Comparison of ENCODE assay signal across 7 mouse cellular contexts in genomic region chr7:118995671-118996070, GRCm38 (mm10). TPM values are rescaled to one million over a fixed set of nuclear protein-coding genes. Genes with fewer than 3 reads are reported as not detected.
A peak's percentile ranks its signal among the peaks of the same experiment; 100 is the strongest.
DNase-seq lines count a peak whose midpoint lies in the region; ATAC-seq and TF ChIP-seq lines count a peak whose summit lies in the region.

No protein-coding gene starts in this region.

- H3K36me3 ChIP-seq in embryonic facial prominence, embryonic 13.5 days = no peaks in the 10 kb centered on the region
- H3K36me3 ChIP-seq in hindbrain, postnatal 0 days (ENCODE audit: insufficient read depth, low read length) = no peaks in the 10 kb centered on the region
- no peaks in the 10 kb centered on the region for H3K36me3 ChIP-seq in neural tube, embryonic 13.5 days

- peaks cover 37% of the 10 kb centered on the region for H3K4me1 ChIP-seq in embryonic facial prominence, embryonic 13.5 days
- H3K4me1 ChIP-seq in hindbrain, postnatal 0 days (ENCODE audit: insufficient read depth, low read length) = peaks cover 27% of the 10 kb centered on the region
- H3K4me1 ChIP-seq in neural tube, embryonic 13.5 days (replicated peaks) = peaks cover 52% of the 10 kb centered on the region

- 7% methylated on average over 14 of the region's 14 CpGs for WGBS in embryonic facial prominence, embryonic 13.5 days
- WGBS in hindbrain, postnatal 0 days = 8% methylated on average over 14 of the region's 14 CpGs
- 13% methylated on average over 14 of the region's 14 CpGs for WGBS in neural tube, embryonic 13.5 days

- H3K9ac ChIP-seq in embryonic facial prominence, embryonic 13.5 days = peak overlapping the region; percentile 85
- H3K9ac ChIP-seq in hindbrain, postnatal 0 days (replicated peaks; ENCODE audit: low read length) = peak overlapping the region; percentile 61; the same call in 1 of the 2 replicates
- H3K9ac ChIP-seq in neural tube, embryonic 13.5 days = peak overlapping the region; percentile 77

- TF ChIP-seq CTCF in layer of hippocampus, adult 2 months (conservative IDR thresholded peaks at IDR 0.05) = no peak
- no peak for TF ChIP-seq CTCF in hindbrain, postnatal 0 days (IDR thresholded peaks at IDR 0.05; ENCODE audit: low read depth)

- H3K27me3 ChIP-seq in embryonic facial prominence, embryonic 13.5 days = peaks cover 3% of the 10 kb centered on the region; the same call in 1 of the 2 replicates
- H3K27me3 ChIP-seq in hindbrain, postnatal 0 days (ENCODE audit: insufficient read depth, low read length) = no peaks in the 10 kb centered on the region
- H3K27me3 ChIP-seq in neural tube, embryonic 13.5 days = peaks cover 4% of the 10 kb centered on the region; the same call in 1 of the 2 replicates

- intact Hi-C loops in gastrocnemius, postnatal 14 days (cut with DNase I; ENCODE audit: low total_unique reads) = loop anchor here (2.0 to 10.0 kb wide), 2 partner anchors 141 to 233 kb away; partner anchors contain the start of genes Iqck and Knop1

- H3K4me3 ChIP-seq in layer of hippocampus, adult 2 months = peak overlapping the region; percentile 64
- peak overlapping the region; percentile 70 for H3K4me3 ChIP-seq in embryonic facial prominence, embryonic 13.5 days
- peak overlapping the region; percentile 62 for H3K4me3 ChIP-seq in hindbrain, postnatal 0 days (ENCODE audit: low read length)
- H3K4me3 ChIP-seq in neural tube, embryonic 13.5 days = peak overlapping the region; percentile 61

- DNase-seq in layer of hippocampus, adult 2 months (ENCODE audit: low spot score in 2 of 2) = no peak
- no peak for DNase-seq in layer of hippocampus, adult 8-10 months (ENCODE audit: low spot score in 2 of 2)
- DNase-seq in hindbrain, postnatal 0 days (ENCODE audit: low spot score) = no peak
- DNase-seq in frontal cortex, postnatal 14 days (ENCODE audit: low spot score in 2 of 2) = no peak
- no peak for DNase-seq in gastrocnemius, postnatal 14 days

- ATAC-seq in embryonic facial prominence, embryonic 13.5 days (ENCODE audit: insufficient number of reproducible peaks, insufficient read depth, low FRiP score, low TSS enrichment, low read depth) = 0 out of 2 replicates have a peak, but pooled peaks have one; percentile 40
- ATAC-seq in hindbrain, postnatal 0 days = 0 out of 2 replicates have a peak, but pooled peaks have one; percentile 2
- peak; percentile 20 for ATAC-seq in neural tube, embryonic 13.5 days (ENCODE audit: low read depth)

- peak overlapping the region; percentile 95 for H3K27ac ChIP-seq in layer of hippocampus, adult 2 months
- H3K27ac ChIP-seq in embryonic facial prominence, embryonic 13.5 days = no peak overlapping the region
- no peak overlapping the region for H3K27ac ChIP-seq in hindbrain, postnatal 0 days
- H3K27ac ChIP-seq in neural tube, embryonic 13.5 days (replicated peaks) = no peak overlapping the region

- H3K4me2 ChIP-seq in embryonic facial prominence, embryonic 13.5 days = peak overlapping the region; percentile 94
- peak overlapping the region; percentile 89 for H3K4me2 ChIP-seq in hindbrain, postnatal 0 days (ENCODE audit: low read depth, low read length)
- peak overlapping the region; percentile 71 for H3K4me2 ChIP-seq in neural tube, embryonic 13.5 days

- H3K9me3 ChIP-seq in embryonic facial prominence, embryonic 13.5 days = no peaks in the 10 kb centered on the region
- no peaks in the 10 kb centered on the region for H3K9me3 ChIP-seq in hindbrain, postnatal 0 days (ENCODE audit: low read length)
- H3K9me3 ChIP-seq in neural tube, embryonic 13.5 days = no peaks in the 10 kb centered on the region

RNA-seq across cellular contexts. Expression of gene Gprc5b, which starts 0.7 kb away (rescaled TPM):
- 100 to 1,000 TPM; 124 to 134 TPM for total RNA-seq in layer of hippocampus, adult 2 months (2021)
- 100 to 1,000 TPM; 150 to 157 (median 154) TPM for total RNA-seq in layer of hippocampus, adult 8-10 months (2022)
- polyA plus RNA-seq in embryonic facial prominence, embryonic 13.5 days (2015; fragmentation: Nextera tagmentation; extraction: Ambion mirVana) = 9.7 and 11.5 TPM in 2 replicates
- total RNA-seq in hindbrain, postnatal 0 days (2014; rRNA removed) = 42.8 and 56.9 TPM in 2 replicates
- 9.5 and 10.6 TPM in 2 replicates for polyA plus RNA-seq in hindbrain, postnatal 0 days (2015; fragmentation: Nextera tagmentation; extraction: Ambion mirVana)
- polyA plus RNA-seq in neural tube, embryonic 13.5 days (2015; fragmentation: Nextera tagmentation; extraction: Ambion mirVana) = 6.9 and 7.0 TPM in 2 replicates
- 10 to 100 TPM; 22.5 to 23.2 TPM for total RNA-seq in gastrocnemius, postnatal 14 days (2021)
